ENCODE assay signal across 33 mouse cellular contexts in genomic region chr6:38083204-38083603, GRCm38 (mm10). TPM values are rescaled to one million over a fixed set of nuclear protein-coding genes. Genes with fewer than 3 reads are reported as not detected.
DNase-seq lines count a peak whose midpoint lies in the region; ATAC-seq and TF ChIP-seq lines count a peak whose summit lies in the region.
"Had no signal": no experiment of that assay in that cellular context is flagged by ENCODE, and none has a peak within 500 bp of the region (broad histone marks: within the 10 kb centered on the region; RNA-seq: fewer than 3 reads in every experiment).

No protein-coding gene starts in this region.

- H3K36me3 ChIP-seq in embryonic facial prominence, embryonic 14.5 days (ENCODE audit: control insufficient read depth, insufficient read depth, low read length): no peaks in the 10 kb centered on the region
- H3K36me3 ChIP-seq in embryonic facial prominence, embryonic 10.5 days (replicated peaks): no peaks in the 10 kb centered on the region
- H3K36me3 ChIP-seq in lung, postnatal 0 days (ENCODE audit: insufficient read depth, low read length): no peaks in the 10 kb centered on the region
- no peaks in the 10 kb centered on the region for H3K36me3 ChIP-seq in stomach, postnatal 0 days (ENCODE audit: control insufficient read depth, insufficient read depth, low read length)
- H3K36me3 ChIP-seq: embryonic facial prominence, embryonic 12.5 days; embryonic facial prominence, embryonic 15.5 days; forebrain, embryonic 10.5 days; forebrain, embryonic 12.5 days; G1E had no signal

- 36% methylated on average over 4 of the region's 4 CpGs for WGBS in embryonic facial prominence, embryonic 14.5 days
- 40% methylated on average over 4 of the region's 4 CpGs for WGBS in embryonic facial prominence, embryonic 10.5 days
- 41% methylated on average over 4 of the region's 4 CpGs for WGBS in lung, postnatal 0 days
- 51% methylated on average over 4 of the region's 4 CpGs for WGBS in lung, adult 2 months
- 34% methylated on average over 4 of the region's 4 CpGs for WGBS in stomach, postnatal 0 days

- no peak for TF ChIP-seq POLR2A in lung, adult 2 months (IDR thresholded peaks at IDR 0.05; ENCODE audit: borderline replicate concordance, extremely low read depth, low read depth, low read length)

- no peak overlapping the region for H3K9ac ChIP-seq in embryonic facial prominence, embryonic 14.5 days (ENCODE audit: low read depth, low read length)
- no peak overlapping the region for H3K9ac ChIP-seq in lung, postnatal 0 days (replicated peaks; ENCODE audit: low read depth)
- H3K9ac ChIP-seq in stomach, postnatal 0 days (ENCODE audit: low read length): no peak overlapping the region
- H3K9ac ChIP-seq: embryonic facial prominence, embryonic 12.5 days; embryonic facial prominence, embryonic 15.5 days; forebrain, embryonic 12.5 days had no signal

- no peak overlapping the region for H3K4me2 ChIP-seq in embryonic facial prominence, embryonic 14.5 days (ENCODE audit: low read depth, low read length)
- no peak overlapping the region for H3K4me2 ChIP-seq in lung, postnatal 0 days (replicated peaks; ENCODE audit: low read depth, low read length)
- no peak overlapping the region for H3K4me2 ChIP-seq in stomach, postnatal 0 days (replicated peaks; ENCODE audit: low read depth)
- H3K4me2 ChIP-seq: embryonic facial prominence, embryonic 12.5 days; embryonic facial prominence, embryonic 15.5 days; forebrain, embryonic 12.5 days had no signal

- H3K4me3 ChIP-seq in embryonic facial prominence, embryonic 14.5 days (ENCODE audit: low read depth, low read length): no peak overlapping the region
- no peak overlapping the region for H3K4me3 ChIP-seq in embryonic facial prominence, embryonic 10.5 days
- no peak overlapping the region for H3K4me3 ChIP-seq in lung, postnatal 0 days (ENCODE audit: low read depth, low read length)
- H3K4me3 ChIP-seq in lung, adult 2 months (replicated peaks; ENCODE audit: extremely low read depth, low read depth, low read length): no peak overlapping the region
- H3K4me3 ChIP-seq in stomach, postnatal 0 days (ENCODE audit: low read depth, low read length): no peak overlapping the region
- H3K4me3 ChIP-seq: embryonic facial prominence, embryonic 12.5 days; embryonic facial prominence, embryonic 15.5 days; erythroblast, embryonic 14.5 days; forebrain, embryonic 10.5 days; forebrain, embryonic 12.5 days had no signal

- DNase-seq in embryonic facial prominence, embryonic 14.5 days (ENCODE audit: low spot score): peak; percentile 22
- no peak for DNase-seq in embryonic facial prominence, embryonic 10.5 days (ENCODE audit: low spot score)
- DNase-seq in lung, postnatal 0 days (ENCODE audit: low spot score): peak; percentile 31
- no peak for DNase-seq in lung, adult 2 months
- peak; percentile 94 for DNase-seq in R1 (ENCODE audit: low read depth, low spot score)
- no peak for DNase-seq in stomach, postnatal 0 days (ENCODE audit: low spot score)
- no peak for DNase-seq in testis, postnatal 10 days (ENCODE audit: low spot score)
- DNase-seq: adrenal gland, adult 8-10 months; adrenal gland, postnatal 14 days; adrenal gland, postnatal 36 days; B cell, adult 2 months; cerebellum, adult 11-12 months; cerebellum, adult 2 months; cerebellum, adult 9-10 months; cerebellum, postnatal 10 days; cerebellum, postnatal 25 days; embryo, embryonic 11 days had no signal

- ATAC-seq in embryonic facial prominence, embryonic 14.5 days (ENCODE audit: low read depth): no peak
- ATAC-seq in lung, postnatal 0 days: peak; percentile 51
- ATAC-seq in stomach, postnatal 0 days (ENCODE audit: low FRiP score, low TSS enrichment): peak; percentile 35; the same call in 1 of the 2 replicates
- ATAC-seq in granulocyte monocyte progenitor cell, adult 5-6 weeks (replicated peaks; ENCODE audit: poor library complexity, severe bottlenecking): no peak
- ATAC-seq: activated CD4-positive, CD25-positive, alpha-beta regulatory T cell, adult 4 months; CD4-positive, CD25-positive, alpha-beta regulatory T cell, adult 4 months; forebrain, embryonic 14.5 days; forebrain, embryonic 16.5 days; Patski had no signal

- TF ChIP-seq CTCF in lung, postnatal 0 days (IDR thresholded peaks at IDR 0.05): no peak
- TF ChIP-seq CTCF in lung, adult 2 months (IDR thresholded peaks at IDR 0.05; ENCODE audit: insufficient read depth, low read length): no peak
- TF ChIP-seq CTCF in stomach, postnatal 0 days (IDR thresholded peaks at IDR 0.05; ENCODE audit: low read depth): no peak

- H3K9me3 ChIP-seq in embryonic facial prominence, embryonic 14.5 days (ENCODE audit: control insufficient read depth, low read length): no peaks in the 10 kb centered on the region
- no peaks in the 10 kb centered on the region for H3K9me3 ChIP-seq in embryonic facial prominence, embryonic 10.5 days
- no peaks in the 10 kb centered on the region for H3K9me3 ChIP-seq in lung, postnatal 0 days (ENCODE audit: low read length)
- no peaks in the 10 kb centered on the region for H3K9me3 ChIP-seq in stomach, postnatal 0 days (ENCODE audit: control insufficient read depth, low read length)
- H3K9me3 ChIP-seq: embryonic facial prominence, embryonic 12.5 days; embryonic facial prominence, embryonic 15.5 days; forebrain, embryonic 10.5 days; forebrain, embryonic 12.5 days; G1E had no signal

- H3K4me1 ChIP-seq in embryonic facial prominence, embryonic 14.5 days (ENCODE audit: control insufficient read depth, insufficient read depth, low read length): peaks cover 14% of the 10 kb centered on the region
- peaks cover 11% of the 10 kb centered on the region for H3K4me1 ChIP-seq in embryonic facial prominence, embryonic 10.5 days
- peaks cover 6% of the 10 kb centered on the region for H3K4me1 ChIP-seq in lung, postnatal 0 days (ENCODE audit: insufficient read depth, low read depth, low read length)
- peaks cover 3% of the 10 kb centered on the region for H3K4me1 ChIP-seq in lung, adult 2 months (ENCODE audit: control insufficient read depth, insufficient read depth, low read length)
- H3K4me1 ChIP-seq in stomach, postnatal 0 days (replicated peaks; ENCODE audit: control insufficient read depth, insufficient read depth): no peaks in the 10 kb centered on the region

- no peaks in the 10 kb centered on the region for H3K27me3 ChIP-seq in embryonic facial prominence, embryonic 14.5 days (replicated peaks; ENCODE audit: control insufficient read depth, insufficient read depth, low read length)
- H3K27me3 ChIP-seq in embryonic facial prominence, embryonic 10.5 days (replicated peaks; ENCODE audit: low read depth, poor library complexity, severe bottlenecking): no peaks in the 10 kb centered on the region
- H3K27me3 ChIP-seq in lung, postnatal 0 days (replicated peaks; ENCODE audit: insufficient read depth, low read length): no peaks in the 10 kb centered on the region
- H3K27me3 ChIP-seq in stomach, postnatal 0 days (ENCODE audit: control insufficient read depth, insufficient read depth, low read length): no peaks in the 10 kb centered on the region
- H3K27me3 ChIP-seq: CH12.LX; embryonic facial prominence, embryonic 12.5 days; embryonic facial prominence, embryonic 15.5 days; forebrain, embryonic 12.5 days; Patski had no signal

- no peak for TF ChIP-seq EP300 in lung, postnatal 0 days (IDR thresholded peaks at IDR 0.05)
- no peak for TF ChIP-seq EP300 in stomach, postnatal 0 days (optimal IDR thresholded peaks at IDR 0.05)

- H3K27ac ChIP-seq in embryonic facial prominence, embryonic 14.5 days (replicated peaks; ENCODE audit: low read depth, low read length): no peak overlapping the region
- H3K27ac ChIP-seq in embryonic facial prominence, embryonic 10.5 days (replicated peaks): no peak overlapping the region
- H3K27ac ChIP-seq in lung, postnatal 0 days (ENCODE audit: low read length): no peak overlapping the region
- H3K27ac ChIP-seq in stomach, postnatal 0 days (replicated peaks): no peak overlapping the region
- H3K27ac ChIP-seq: embryonic facial prominence, embryonic 12.5 days; forebrain, embryonic 10.5 days; forebrain, embryonic 12.5 days had no signal

RNA-seq across cellular contexts. Expression of gene Tmem213, which starts 25.9 kb away (rescaled TPM):
- 2.7 and 3.2 TPM in 2 replicates for polyA plus RNA-seq in embryonic facial prominence, embryonic 14.5 days (2014; fragmentation: Nextera tagmentation; extraction: Ambion mirVana)
- 0.25 and 0.52 TPM in 2 replicates for polyA plus RNA-seq in embryonic facial prominence, embryonic 10.5 days (2016; fragmentation: Nextera tagmentation; extraction: Ambion mirVana)
- 66.6 and 99.1 TPM in 2 replicates for polyA plus RNA-seq in lung, postnatal 0 days (2015; fragmentation: Nextera tagmentation; extraction: Ambion mirVana)
- 2.6 and 3.0 TPM in 2 replicates for polyA plus RNA-seq in lung, adult 2 months (2012; rRNA removed)
- 1.9 and 3.0 TPM in 2 replicates for polyA plus RNA-seq in stomach, postnatal 0 days (2015; fragmentation: Nextera tagmentation; extraction: Ambion mirVana)
- not detected in 2 replicates for total RNA-seq in granulocyte monocyte progenitor cell, adult 5-6 weeks (2014; fragmentation: Nextera tagmentation)
- total RNA-seq in granulocyte monocyte progenitor cell, adult 5-6 weeks (2017): not detected in 2 replicates
- total RNA-seq: adrenal gland, adult 18-20 months; adrenal gland, adult 8-10 months; adrenal gland, postnatal 14 days; adrenal gland, postnatal 36 days; CH12.LX; common myeloid progenitor, adult 5-6 weeks; G1E had no signal
- polyA plus RNA-seq: activated CD4-positive, CD25-positive, alpha-beta regulatory T cell, adult 4 months; CD4-positive, CD25-positive, alpha-beta regulatory T cell, adult 4 months; cerebellum, adult 2 months; embryonic facial prominence, embryonic 12.5 days; erythroblast, embryonic 14.5 days; forebrain, embryonic 10.5 days; forebrain, embryonic 12.5 days; forebrain, embryonic 14.5 days; forebrain, embryonic 16.5 days; frontal cortex, adult 2 months; G1E; Patski had no signal

RNA-seq across cellular contexts. Expression of gene Svopl, which starts 36.4 kb away (rescaled TPM):
- 3.8 and 6.0 TPM in 2 replicates for polyA plus RNA-seq in embryonic facial prominence, embryonic 14.5 days (2014; fragmentation: Nextera tagmentation; extraction: Ambion mirVana)
- 1.8 and 2.4 TPM in 2 replicates for polyA plus RNA-seq in embryonic facial prominence, embryonic 10.5 days (2016; fragmentation: Nextera tagmentation; extraction: Ambion mirVana)
- polyA plus RNA-seq in lung, postnatal 0 days (2015; fragmentation: Nextera tagmentation; extraction: Ambion mirVana): 1.6 and 2.6 TPM in 2 replicates
- 0.58 and 0.66 TPM in 2 replicates for polyA plus RNA-seq in lung, adult 2 months (2012; rRNA removed)
- polyA plus RNA-seq in stomach, postnatal 0 days (2015; fragmentation: Nextera tagmentation; extraction: Ambion mirVana): 0.63 and 0.98 TPM in 2 replicates
- total RNA-seq in granulocyte monocyte progenitor cell, adult 5-6 weeks (2014; fragmentation: Nextera tagmentation): not detected in 2 replicates
- total RNA-seq in granulocyte monocyte progenitor cell, adult 5-6 weeks (2017): not detected in 2 replicates
- total RNA-seq: CH12.LX; common myeloid progenitor, adult 5-6 weeks; G1E had no signal
- polyA plus RNA-seq: erythroblast, embryonic 14.5 days; G1E; Patski had no signal

RNA-seq across cellular contexts. Expression of gene Atp6v0a4, which starts 41.2 kb away (rescaled TPM):
- 0.97 and 3.1 TPM in 2 replicates for polyA plus RNA-seq in embryonic facial prominence, embryonic 14.5 days (2014; fragmentation: Nextera tagmentation; extraction: Ambion mirVana)
- polyA plus RNA-seq in embryonic facial prominence, embryonic 10.5 days (2016; fragmentation: Nextera tagmentation; extraction: Ambion mirVana): 0.05 TPM in 2 replicates
- 16.0 and 20.0 TPM in 2 replicates for polyA plus RNA-seq in lung, postnatal 0 days (2015; fragmentation: Nextera tagmentation; extraction: Ambion mirVana)
- 6.2 and 12.1 TPM in 2 replicates for polyA plus RNA-seq in lung, adult 2 months (2012; rRNA removed)
- 11.9 and 13.9 TPM in 2 replicates for polyA plus RNA-seq in stomach, postnatal 0 days (2015; fragmentation: Nextera tagmentation; extraction: Ambion mirVana)
- total RNA-seq in granulocyte monocyte progenitor cell, adult 5-6 weeks (2014; fragmentation: Nextera tagmentation): not detected in 2 replicates
- total RNA-seq in granulocyte monocyte progenitor cell, adult 5-6 weeks (2017): not detected in 2 replicates
- total RNA-seq: CH12.LX, G1E had no signal
- polyA plus RNA-seq: activated CD4-positive, CD25-positive, alpha-beta regulatory T cell, adult 4 months; CD4-positive, CD25-positive, alpha-beta regulatory T cell, adult 4 months; erythroblast, embryonic 14.5 days; forebrain, embryonic 10.5 days; forebrain, embryonic 12.5 days; forebrain, embryonic 14.5 days; G1E had no signal

Comparison
In these comparisons a context has a peak if more than half of its experiments do, and no peak if none do; other contexts are left out.
1. DNase-seq: peak in embryonic facial prominence, embryonic 14.5 days (single experiment), lung, postnatal 0 days (single experiment) and R1 (single experiment); none in embryonic facial prominence, embryonic 10.5 days (single experiment), lung, adult 2 months (single experiment), stomach, postnatal 0 days (single experiment) and testis, postnatal 10 days (single experiment).
2. RNA of gene Tmem213, which starts 25.9 kb away (polyA plus RNA-seq): 66.6 to 99.1 TPM in lung, postnatal 0 days; 2.7 to 3.2 TPM in embryonic facial prominence, embryonic 14.5 days, 1.9 to 3.0 TPM in stomach, postnatal 0 days, 2.6 to 3.0 TPM in lung, adult 2 months and 0.25 to 0.52 TPM in embryonic facial prominence, embryonic 10.5 days; every median in the first group is over 10 times any median in the second.
3. ATAC-seq: peak in lung, postnatal 0 days (single experiment) and stomach, postnatal 0 days (single experiment); none in embryonic facial prominence, embryonic 14.5 days (single experiment) and granulocyte monocyte progenitor cell, adult 5-6 weeks (single experiment).